Mouse (Mus musculus): ENCODE results near the gene Nfia.

DNA sequence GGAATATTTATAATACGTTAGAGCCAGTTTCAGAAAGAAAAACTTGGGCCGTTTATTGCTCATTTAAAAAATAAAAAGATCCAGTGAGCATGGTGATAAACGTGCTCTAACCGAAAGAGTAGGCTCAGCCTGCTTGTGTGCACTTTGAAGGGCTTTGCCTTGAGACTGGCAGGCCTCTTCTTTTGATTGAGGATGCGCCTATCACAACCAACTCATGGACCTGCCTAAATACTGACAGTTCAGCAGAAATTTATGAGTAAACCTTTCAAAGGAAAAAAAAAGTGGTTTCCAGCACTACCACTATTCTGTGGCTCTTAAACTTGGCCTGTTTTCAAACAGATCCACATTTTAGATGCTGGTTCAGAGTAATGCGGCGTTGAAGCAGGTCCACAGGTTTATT, 7.5 kb downstream of the Nfia start:
- TF ChIP-seq CTCF (IDR thresholded peaks at IDR 0.05; ENCODE audit: control insufficient read depth, insufficient read depth, insufficient replicate concordance, low read depth, low read length) (no peak), POLR2A (IDR thresholded peaks at IDR 0.05; ENCODE audit: control insufficient read depth, low read depth, low read length) (no peak)
